Mouse (Mus musculus) intestine, embryonic 16.5 days (tissue): Measurements from ENCODE around the gene Bet1l. TPM values are rescaled to one million over a fixed set of nuclear protein-coding genes. Genes with fewer than 3 reads are reported as not detected.

ENCODE experiments used
- ATAC-seq: fragments of 200-750 bp; cut with Nextera tagmentation; 2 replicates; pipeline ENCODE4 v1.8.0; 2017; ENCODE audit warnings: moderate TSS enrichment, moderate library complexity
- H3K27ac ChIP-seq: fragments of 300-500 bp; sonication (generic); 2 replicates; pipeline ENCODE4 v1.5.1; 2014; ENCODE audit warnings: mild to moderate bottlenecking, low read length
- H3K27me3 ChIP-seq: fragments of 300-500 bp; sonication (generic); replicated peaks from 2 replicates; pipeline ENCODE4 v1.6.1; 2014; ENCODE audit warnings: low read length, control low read depth, mixed read lengths; ENCODE audit not compliant: control insufficient read depth, insufficient read depth
- H3K36me3 ChIP-seq: fragments of 300-500 bp; sonication (generic); 2 replicates; pipeline ENCODE4 v1.6.1; 2014; ENCODE audit warnings: low read length, control low read depth; ENCODE audit not compliant: control insufficient read depth, insufficient read depth
- H3K4me1 ChIP-seq: fragments of 300-500 bp; sonication (generic); 2 replicates; pipeline ENCODE4 v1.6.1; 2014; ENCODE audit warnings: low read length, control low read depth, mixed read lengths; ENCODE audit not compliant: control insufficient read depth, insufficient read depth
- H3K4me2 ChIP-seq: fragments of 300-500 bp; sonication (generic); 2 replicates; pipeline ENCODE4 v1.6.1; 2014; ENCODE audit warnings: low read depth, low read length, control low read depth
- H3K4me3 ChIP-seq: fragments of 300-500 bp; sonication (generic); 2 replicates; pipeline ENCODE4 v1.5.1; 2014; ENCODE audit warnings: mild to moderate bottlenecking, low read length
- H3K9ac ChIP-seq: fragments of 300-500 bp; sonication (generic); 2 replicates; pipeline ENCODE4 v1.6.1; 2014; ENCODE audit warnings: low read depth, low read length
- H3K9me3 ChIP-seq: fragments of 300-500 bp; sonication (generic); 2 replicates; pipeline ENCODE4 v1.6.1; 2016; ENCODE audit warnings: low read length, control low read depth; ENCODE audit not compliant: control insufficient read depth
- WGBS: fragments of 180-500 bp; shearing (Covaris S2); extraction: QIAGEN DNeasy Blood & Tissue Kit; methylation state at CpG from one replicate; pipeline ENCODE4 v1.1.7; 2014; 5-methylcytosine and 5-hydroxymethylcytosine counted together
- polyA plus RNA-seq: library from polyadenylated mRNA; unstranded; fragments of >200 nt; fragmentation: Nextera tagmentation; extraction: Ambion mirVana; gene quantifications from 2 replicates; pipeline ENCODE4 v1.2.1, GENCODE M21; 2015

The Bet1l gene
- polyA plus RNA-seq = 33.1 and 35.1 TPM in 2 replicates

DNA sequence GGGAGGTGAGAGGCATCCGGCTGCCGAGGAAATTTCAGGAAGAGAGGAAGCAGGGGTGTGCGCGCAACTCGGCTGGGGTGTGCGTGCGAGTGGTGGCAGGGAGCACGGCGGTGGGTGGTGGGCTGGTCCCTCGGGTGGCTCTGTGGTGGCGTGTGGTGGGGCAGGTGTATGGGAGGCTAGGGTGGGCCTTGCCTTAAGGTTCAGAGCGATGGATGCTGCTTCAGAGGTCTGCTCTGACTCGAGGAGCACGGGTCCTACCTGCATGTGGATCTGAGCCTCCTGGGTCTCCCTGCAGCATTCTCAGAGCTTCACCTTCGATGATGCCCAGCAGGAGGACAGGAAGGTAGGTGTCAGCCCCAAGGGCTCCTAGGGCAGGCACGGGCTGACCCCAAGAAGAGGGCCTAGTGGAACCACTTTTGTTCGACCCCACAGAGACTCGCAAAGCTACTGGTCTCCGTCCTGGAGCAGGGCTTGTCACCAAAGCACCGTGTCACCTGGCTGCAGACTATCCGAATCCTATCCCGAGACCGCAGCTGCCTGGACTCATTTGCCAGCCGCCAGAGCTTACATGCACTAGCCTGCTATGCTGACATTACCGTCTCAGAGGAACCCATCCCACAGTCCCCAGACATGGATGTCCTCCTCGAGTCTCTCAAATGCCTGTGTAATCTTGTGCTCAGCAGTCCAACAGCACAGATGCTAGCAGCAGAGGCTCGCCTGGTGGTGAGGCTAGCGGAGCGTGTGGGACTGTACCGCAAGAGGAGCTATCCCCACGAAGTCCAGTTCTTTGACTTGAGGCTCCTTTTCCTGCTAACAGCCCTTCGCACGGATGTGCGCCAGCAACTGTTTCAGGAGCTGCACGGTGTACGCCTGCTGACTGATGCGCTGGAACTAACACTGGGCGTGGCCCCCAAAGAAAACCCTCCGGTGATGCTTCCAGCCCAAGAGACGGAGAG lies at the start of gene Bet1l:
Gene Bet1l (minus strand): TSS at position 28 of the 956 bp plus-strand sequence.
- peak; percentile 37 for ATAC-seq
- Histone ChIP-seq H3K4me3 (peak within 1 kb of the TSS; percentile 87), H3K9me3 (no peaks in the 10 kb centered on the region), H3K4me1 (peaks cover 19% of the 10 kb centered on the region), H3K4me2 (peak within 1 kb of the TSS; percentile 91), H3K27me3 (no peaks in the 10 kb centered on the region), H3K27ac (peak within 1 kb of the TSS; percentile 85), H3K36me3 (peaks cover 15% of the 10 kb centered on the region), H3K9ac (peak within 1 kb of the TSS; percentile 90)
- 29% methylated on average over 40 of the region's 40 CpGs for WGBS

DNA sequence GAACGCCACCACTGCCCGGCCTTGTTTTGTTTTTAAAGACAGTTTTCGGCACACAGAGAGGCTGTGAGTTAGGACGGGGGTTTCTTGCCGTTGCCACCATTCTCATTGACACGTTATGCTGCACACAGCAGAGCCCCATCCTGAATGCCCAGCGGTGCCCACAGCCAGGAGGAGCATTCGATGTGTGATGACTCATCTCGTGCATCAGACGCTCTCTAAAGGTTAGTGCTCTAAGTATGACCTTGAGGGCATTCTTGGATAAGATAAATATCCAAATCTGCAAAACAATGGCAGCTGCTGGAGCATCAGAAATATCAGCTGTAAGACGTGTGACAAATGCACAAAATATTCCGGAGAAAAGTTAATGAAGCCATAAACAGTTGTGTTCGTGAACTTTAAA lies 49.8 kb upstream of the Bet1l start:
- H3K27me3 ChIP-seq = no peaks in the 10 kb centered on the region
- peaks cover 5% of the 10 kb centered on the region; the same call in 1 of the 2 replicates for H3K4me1 ChIP-seq
- H3K9me3 ChIP-seq = no peaks in the 10 kb centered on the region
- WGBS = 79% methylated on average over 13 of the region's 13 CpGs
- ATAC-seq = no peak
- H3K36me3 ChIP-seq = no peaks in the 10 kb centered on the region
- no peak overlapping the region for H3K4me3 ChIP-seq
- H3K4me2 ChIP-seq = no peak overlapping the region
- no peak overlapping the region for H3K27ac ChIP-seq
- no peak overlapping the region for H3K9ac ChIP-seq

DNA sequence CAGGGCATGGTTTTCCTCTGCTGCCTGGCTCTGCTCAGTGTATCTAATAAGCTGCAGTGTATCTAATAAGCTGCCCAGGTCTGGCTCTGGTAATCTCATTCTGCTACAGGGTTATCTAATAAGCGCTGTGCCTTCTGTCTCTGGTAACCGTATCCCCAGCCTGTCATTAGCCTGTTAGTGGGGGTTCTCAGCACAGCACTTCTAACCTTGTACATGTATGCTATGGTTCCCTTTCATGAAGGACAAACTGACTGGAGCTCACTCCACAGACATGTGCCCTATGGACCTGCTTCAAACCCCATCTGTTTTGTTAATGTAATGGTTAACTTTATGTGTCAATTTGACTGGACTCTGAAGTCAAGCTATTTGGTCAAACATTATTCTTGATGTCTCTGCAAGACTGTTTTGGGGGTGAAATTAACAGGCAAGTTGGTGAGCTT lies 48.3 kb upstream of the Bet1l start:
- no peak overlapping the region for H3K27ac ChIP-seq
- no peaks in the 10 kb centered on the region for H3K36me3 ChIP-seq
- H3K9ac ChIP-seq = no peak overlapping the region
- 71% methylated on average over 2 of the region's 2 CpGs for WGBS
- peaks cover 2% of the 10 kb centered on the region; the same call in 1 of the 2 replicates for H3K4me1 ChIP-seq
- no peaks in the 10 kb centered on the region for H3K9me3 ChIP-seq
- H3K4me2 ChIP-seq = no peak overlapping the region
- no peak overlapping the region for H3K4me3 ChIP-seq
- no peak for ATAC-seq
- H3K27me3 ChIP-seq = no peaks in the 10 kb centered on the region

DNA sequence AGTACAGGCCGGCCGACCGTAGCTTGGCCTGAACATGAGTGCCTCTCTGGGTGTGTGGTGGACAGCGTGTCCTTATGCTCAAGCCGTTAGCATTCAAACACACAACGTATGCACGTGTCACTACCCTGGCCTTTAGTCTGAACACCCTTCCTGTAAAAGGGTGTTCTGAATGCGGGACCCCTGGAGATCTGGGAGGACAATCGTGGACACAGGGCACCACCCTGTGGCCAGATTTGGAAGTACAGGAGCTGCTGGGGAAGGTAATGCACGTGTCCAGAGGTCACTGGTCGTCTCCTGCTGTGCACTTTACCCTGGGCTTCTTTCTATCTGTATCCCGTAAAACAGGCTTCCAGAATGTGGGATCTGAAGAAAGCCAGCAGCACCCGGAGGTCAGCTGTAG lies 45.8 kb upstream of the Bet1l start:
- no peak overlapping the region for H3K4me2 ChIP-seq
- peak overlapping the region; percentile 37; the same call in 1 of the 2 replicates for H3K9ac ChIP-seq
- peak; percentile 52 for ATAC-seq
- H3K36me3 ChIP-seq = peaks cover 3% of the 10 kb centered on the region; the same call in 1 of the 2 replicates
- H3K27me3 ChIP-seq = no peaks in the 10 kb centered on the region
- H3K4me1 ChIP-seq = peaks cover 2% of the 10 kb centered on the region; the same call in 1 of the 2 replicates
- no peaks in the 10 kb centered on the region for H3K9me3 ChIP-seq
- WGBS = 22% methylated on average over 13 of the region's 13 CpGs
- no peak overlapping the region for H3K4me3 ChIP-seq
- 0 out of 2 replicates have a peak overlapping the region, but pooled peaks have one; percentile 18 for H3K27ac ChIP-seq

DNA sequence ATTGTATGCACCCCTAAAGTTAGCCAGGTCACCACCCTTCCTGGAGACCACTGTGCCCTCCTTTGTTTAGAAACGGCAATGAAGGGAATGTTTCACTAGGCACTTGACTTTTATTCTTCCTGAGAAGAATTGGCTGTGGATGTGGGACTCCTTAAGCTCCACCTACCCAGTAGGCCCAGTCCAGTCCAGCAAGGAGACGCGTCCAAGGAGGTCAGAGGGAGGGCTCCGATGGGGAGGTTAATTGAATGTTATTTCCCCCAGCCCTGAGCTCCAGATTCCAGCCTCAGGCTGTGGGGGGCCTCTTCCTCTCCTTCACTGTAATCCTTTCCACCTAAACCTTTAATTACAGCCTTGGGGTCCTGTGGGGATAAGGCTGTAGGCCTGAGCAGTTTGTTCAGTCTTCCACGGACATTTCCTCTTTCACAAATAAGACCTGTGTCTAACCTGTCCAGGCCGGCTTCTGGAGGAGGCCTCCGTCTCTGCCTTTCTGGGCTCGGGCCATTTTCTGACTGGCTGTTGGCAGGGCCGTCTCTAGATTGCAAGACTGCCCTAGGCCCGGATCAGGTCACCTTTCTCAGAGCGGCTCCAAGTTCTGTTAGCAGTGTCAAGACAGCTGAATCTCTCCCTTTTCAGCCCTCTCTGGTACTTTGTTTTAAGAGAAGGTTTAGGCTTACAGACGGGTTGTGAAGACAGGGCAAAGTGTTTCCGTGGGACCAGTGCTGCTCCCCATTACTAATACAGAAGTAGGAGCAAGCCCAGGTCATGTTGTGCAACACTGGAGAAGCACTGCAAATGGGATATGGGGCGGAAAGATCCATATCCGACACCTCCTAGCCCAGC lies 44.9 kb upstream of the Bet1l start:
- Histone ChIP-seq H3K9ac (no peak overlapping the region), H3K4me3 (no peak overlapping the region), H3K9me3 (no peaks in the 10 kb centered on the region), H3K27me3 (no peaks in the 10 kb centered on the region), H3K4me1 (peaks cover 2% of the 10 kb centered on the region; the same call in 1 of the 2 replicates), H3K36me3 (peaks cover 7% of the 10 kb centered on the region), H3K27ac (no peak overlapping the region), H3K4me2 (no peak overlapping the region)
- WGBS = 86% methylated on average over 15 of the region's 15 CpGs
- no peak for ATAC-seq

DNA sequence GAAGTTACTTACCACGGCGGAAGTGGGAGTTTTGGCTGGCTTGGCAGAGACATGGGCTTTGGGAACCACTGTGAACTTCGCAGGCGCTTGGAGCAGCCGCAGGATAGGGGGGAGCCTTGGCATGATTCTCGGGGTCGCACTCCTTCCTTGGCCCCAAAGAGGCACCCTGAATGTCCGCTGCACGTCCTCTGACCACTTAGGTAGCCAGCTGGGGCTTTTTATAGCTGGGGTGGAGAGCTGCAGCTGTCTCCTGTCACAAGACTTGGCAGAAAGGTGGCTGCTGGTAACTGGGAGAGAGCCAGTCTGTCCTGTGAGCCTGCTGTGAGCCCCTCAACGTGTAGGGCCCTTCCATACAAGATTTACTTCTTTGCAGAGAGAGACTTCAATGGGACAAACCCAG lies 42.8 kb upstream of the Bet1l start, which contains the start of gene Cox8b:
Gene Cox8b (minus strand): TSS at position 227 of the 400 bp plus-strand sequence.
- H3K4me1 ChIP-seq = peaks cover 2% of the 10 kb centered on the region; the same call in 1 of the 2 replicates
- H3K27ac ChIP-seq = no peak within 1 kb of the TSS
- 72% methylated on average over 10 of the region's 10 CpGs for WGBS
- no peak for ATAC-seq
- no peaks in the 10 kb centered on the region for H3K9me3 ChIP-seq
- H3K9ac ChIP-seq = no peak within 1 kb of the TSS
- H3K4me2 ChIP-seq = no peak within 1 kb of the TSS
- H3K27me3 ChIP-seq = no peaks in the 10 kb centered on the region
- H3K4me3 ChIP-seq = no peak within 1 kb of the TSS
- peaks cover 7% of the 10 kb centered on the region for H3K36me3 ChIP-seq

DNA sequence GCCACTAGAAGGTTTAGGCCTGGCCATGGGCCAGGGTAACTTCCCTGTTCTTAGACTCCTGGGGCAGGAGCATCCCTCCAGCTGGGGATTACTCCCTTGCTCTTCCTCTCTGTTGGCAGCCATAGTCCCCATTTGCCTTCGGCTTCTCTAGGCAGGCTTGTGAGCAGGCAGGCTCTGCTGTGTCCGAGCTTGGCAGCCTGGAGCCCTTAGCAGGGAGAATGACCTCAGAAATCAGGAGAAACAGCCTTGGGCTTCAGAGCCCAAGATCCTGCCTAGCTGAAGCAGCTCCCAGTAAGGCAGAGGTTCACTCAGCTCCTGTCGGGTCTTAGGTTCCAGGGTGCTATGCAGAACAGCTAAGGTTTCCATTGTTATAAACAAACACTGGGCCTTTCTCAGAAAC lies 41.7 kb upstream of the Bet1l start:
- Histone ChIP-seq H3K9me3 (no peaks in the 10 kb centered on the region), H3K9ac (no peak overlapping the region), H3K36me3 (peaks cover 7% of the 10 kb centered on the region), H3K4me1 (peaks cover 2% of the 10 kb centered on the region; the same call in 1 of the 2 replicates), H3K27ac (no peak overlapping the region), H3K4me2 (no peak overlapping the region), H3K27me3 (no peaks in the 10 kb centered on the region), H3K4me3 (no peak overlapping the region)
- no peak for ATAC-seq
- WGBS = 67% methylated on average over 3 of the region's 3 CpGs

DNA sequence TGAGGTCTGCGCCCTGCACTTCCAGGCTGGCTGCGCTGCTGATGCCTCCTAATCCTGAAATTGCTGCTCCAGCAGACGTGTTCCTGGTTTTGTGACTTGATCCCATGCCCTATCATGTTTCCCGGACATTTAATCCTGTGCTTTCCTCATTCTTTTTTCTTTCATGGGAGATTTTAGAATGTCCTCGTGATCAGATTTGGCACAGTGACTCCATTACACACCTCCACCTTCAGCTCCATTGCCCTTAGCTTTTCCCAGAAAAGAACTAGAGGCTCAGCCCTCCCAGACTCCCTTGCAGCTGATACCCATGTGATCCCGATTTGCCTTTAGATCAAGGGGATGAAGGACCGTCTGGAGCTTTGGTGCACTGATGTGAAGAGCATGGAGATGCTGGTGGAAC lies 40.5 kb upstream of the Bet1l start:
- whole genome bisulfite sequencing = 86% methylated on average over 7 of the region's 7 CpGs
- no peaks in the 10 kb centered on the region for H3K9me3 ChIP-seq
- no peak for ATAC-seq
- peaks cover 7% of the 10 kb centered on the region for H3K36me3 ChIP-seq
- no peaks in the 10 kb centered on the region for H3K27me3 ChIP-seq
- no peak overlapping the region for H3K4me2 ChIP-seq
- no peak overlapping the region for H3K27ac ChIP-seq
- H3K9ac ChIP-seq = no peak overlapping the region
- no peaks in the 10 kb centered on the region for H3K4me1 ChIP-seq
- no peak overlapping the region for H3K4me3 ChIP-seq

DNA sequence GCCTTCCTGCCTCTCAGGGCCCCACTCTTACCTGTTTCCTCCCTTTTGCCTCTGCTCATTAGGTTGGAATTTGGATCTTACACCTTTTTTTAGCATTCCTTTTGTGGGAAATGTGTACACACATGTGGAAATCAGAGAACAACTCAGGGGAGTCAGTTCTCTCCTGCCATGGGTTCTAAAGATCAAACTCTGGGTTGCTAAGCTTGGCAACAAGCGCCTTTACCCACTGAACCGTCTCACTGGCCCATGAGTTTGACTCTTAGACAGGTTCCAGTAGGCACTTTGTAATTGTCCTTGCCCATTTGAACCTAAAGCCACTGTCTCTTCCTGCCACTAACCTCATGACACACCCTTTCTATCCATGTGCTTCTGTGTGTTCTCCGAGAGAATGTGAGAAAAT lies 37.2 kb upstream of the Bet1l start:
- Histone ChIP-seq H3K9me3 (no peaks in the 10 kb centered on the region), H3K4me3 (no peak overlapping the region), H3K4me2 (no peak overlapping the region), H3K27me3 (no peaks in the 10 kb centered on the region), H3K4me1 (no peaks in the 10 kb centered on the region), H3K36me3 (peaks cover 7% of the 10 kb centered on the region), H3K27ac (no peak overlapping the region), H3K9ac (no peak overlapping the region)
- no peak for ATAC-seq
- WGBS = 94% methylated on average over 3 of the region's 3 CpGs
